Mouse (Mus musculus): ENCODE measurements around the gene Vps33b. TPM values are rescaled to one million over a fixed set of nuclear protein-coding genes. Genes with fewer than 3 reads are reported as not detected.
A peak's percentile ranks its signal among the peaks of the same experiment; 100 is the strongest.

The Vps33b gene
- polyA plus RNA-seq, 1 experiment = 10.7 TPM

- Histone ChIP-seq H3K27ac (ENCODE audit: insufficient read depth, low read length) (peak overlapping the region; percentile 36; the same call in 1 of the 2 replicates), H3K4me3 (ENCODE audit: insufficient read depth, low read length) (no peak overlapping the region), H3K4me1 (ENCODE audit: control insufficient read depth, insufficient read depth, low read length) (no peaks in the 10 kb centered on the region)
- TF ChIP-seq POLR2A (IDR thresholded peaks at IDR 0.05; ENCODE audit: low read depth, low read length) (no peak), CTCF (IDR thresholded peaks at IDR 0.05; ENCODE audit: borderline replicate concordance, insufficient read depth, low read length) (no peak)
These were observed 55.9 kb downstream of the Vps33b start for GRCm38 (mm10) chr7:80325292-80325868.

- no peak overlapping the region for H3K27ac ChIP-seq (ENCODE audit: insufficient read depth, low read length)
- TF ChIP-seq CTCF (IDR thresholded peaks at IDR 0.05; ENCODE audit: borderline replicate concordance, insufficient read depth, low read length) (no peak), POLR2A (IDR thresholded peaks at IDR 0.05; ENCODE audit: low read depth, low read length) (no peak)
These were observed 56.6 kb downstream of the Vps33b start for GRCm38 (mm10) chr7:80326076-80326475.

GRCm38 (mm10) chr7:80330278-80330677 lies 60.8 kb downstream of the Vps33b start:
- Histone ChIP-seq H3K4me3 (ENCODE audit: insufficient read depth, low read length) (no peak overlapping the region), H3K27ac (ENCODE audit: insufficient read depth, low read length) (no peak overlapping the region), H3K4me1 (ENCODE audit: control insufficient read depth, insufficient read depth, low read length) (no peaks in the 10 kb centered on the region)
- TF ChIP-seq CTCF (IDR thresholded peaks at IDR 0.05; ENCODE audit: borderline replicate concordance, insufficient read depth, low read length) = no peak

More at GRCm38 (mm10) chr7:80326076-80326475, 56.6 kb downstream of the Vps33b start:
- Histone ChIP-seq H3K4me1 (ENCODE audit: control insufficient read depth, insufficient read depth, low read length) (no peaks in the 10 kb centered on the region), H3K4me3 (ENCODE audit: insufficient read depth, low read length) (no peak overlapping the region)

- H3K4me3 ChIP-seq (ENCODE audit: insufficient read depth, low read length) = no peak overlapping the region
- TF ChIP-seq POLR2A (IDR thresholded peaks at IDR 0.05; ENCODE audit: low read depth, low read length) (no peak), CTCF (IDR thresholded peaks at IDR 0.05; ENCODE audit: borderline replicate concordance, insufficient read depth, low read length) (no peak)
- H3K4me1 ChIP-seq (ENCODE audit: control insufficient read depth, insufficient read depth, low read length) = no peaks in the 10 kb centered on the region
- no peak overlapping the region for H3K27ac ChIP-seq (ENCODE audit: insufficient read depth, low read length)
These were observed 62.0 kb downstream of the Vps33b start for GRCm38 (mm10) chr7:80331433-80331832.

GRCm38 (mm10) chr7:80334848-80335247 lies 65.4 kb downstream of the Vps33b start:
- no peak for TF ChIP-seq POLR2A (IDR thresholded peaks at IDR 0.05; ENCODE audit: low read depth, low read length)
- no peak for TF ChIP-seq CTCF (IDR thresholded peaks at IDR 0.05; ENCODE audit: borderline replicate concordance, insufficient read depth, low read length)
- no peak overlapping the region for H3K4me3 ChIP-seq (ENCODE audit: insufficient read depth, low read length)
- peaks cover 4% of the 10 kb centered on the region for H3K4me1 ChIP-seq (ENCODE audit: control insufficient read depth, insufficient read depth, low read length)

GRCm38 (mm10) chr7:80336932-80337331 lies 67.5 kb downstream of the Vps33b start:
- no peak overlapping the region for H3K4me3 ChIP-seq (ENCODE audit: insufficient read depth, low read length)
- no peak for TF ChIP-seq CTCF (IDR thresholded peaks at IDR 0.05; ENCODE audit: borderline replicate concordance, insufficient read depth, low read length)
- no peak for TF ChIP-seq POLR2A (IDR thresholded peaks at IDR 0.05; ENCODE audit: low read depth, low read length)
- peaks cover 6% of the 10 kb centered on the region for H3K4me1 ChIP-seq (ENCODE audit: control insufficient read depth, insufficient read depth, low read length)
- no peak overlapping the region for H3K27ac ChIP-seq (ENCODE audit: insufficient read depth, low read length)

More at GRCm38 (mm10) chr7:80334848-80335247, 65.4 kb downstream of the Vps33b start:
- H3K27ac ChIP-seq (ENCODE audit: insufficient read depth, low read length) = no peak overlapping the region

GRCm38 (mm10) chr7:80339371-80339770 lies 69.9 kb downstream of the Vps33b start:
- peaks cover 6% of the 10 kb centered on the region for H3K4me1 ChIP-seq (ENCODE audit: control insufficient read depth, insufficient read depth, low read length)
- TF ChIP-seq POLR2A (IDR thresholded peaks at IDR 0.05; ENCODE audit: low read depth, low read length) (no peak), CTCF (IDR thresholded peaks at IDR 0.05; ENCODE audit: borderline replicate concordance, insufficient read depth, low read length) (no peak)
- H3K4me3 ChIP-seq (ENCODE audit: insufficient read depth, low read length) = peak overlapping the region; percentile 82
- no peak overlapping the region for H3K27ac ChIP-seq (ENCODE audit: insufficient read depth, low read length)

GRCm38 (mm10) chr7:80339793-80340628 lies 70.6 kb downstream of the Vps33b start:
- peak overlapping the region; percentile 48; the same call in 1 of the 2 replicates for H3K27ac ChIP-seq (ENCODE audit: insufficient read depth, low read length)
- H3K4me1 ChIP-seq (ENCODE audit: control insufficient read depth, insufficient read depth, low read length) = peaks cover 6% of the 10 kb centered on the region
- peak overlapping the region; percentile 82 for H3K4me3 ChIP-seq (ENCODE audit: insufficient read depth, low read length)
- TF ChIP-seq CTCF (IDR thresholded peaks at IDR 0.05; ENCODE audit: borderline replicate concordance, insufficient read depth, low read length) = 0 out of 2 replicates have a peak, but pooled peaks have one; percentile 13
- peak; percentile 82 for TF ChIP-seq POLR2A (IDR thresholded peaks at IDR 0.05; ENCODE audit: low read depth, low read length)

- Histone ChIP-seq H3K4me3 (ENCODE audit: insufficient read depth, low read length) (peak within 1 kb of the TSS; percentile 82), H3K4me1 (ENCODE audit: control insufficient read depth, insufficient read depth, low read length) (peaks cover 6% of the 10 kb centered on the region), H3K27ac (ENCODE audit: insufficient read depth, low read length) (peak within 1 kb of the TSS; percentile 48; the same call in 1 of the 2 replicates)
- peak; percentile 56; the same call in 1 of the 2 replicates for TF ChIP-seq CTCF (IDR thresholded peaks at IDR 0.05; ENCODE audit: borderline replicate concordance, insufficient read depth, low read length)
- no peak for TF ChIP-seq POLR2A (IDR thresholded peaks at IDR 0.05; ENCODE audit: low read depth, low read length)
These were observed 71.3 kb downstream of the Vps33b start, which contains the start of gene Unc45a for GRCm38 (mm10) chr7:80340793-80341192. Unc45a (minus strand) TSS chr7:80341005.

Other genes starting within 250 kb of the Vps33b start
- gene Zfp710, start 244.8 kb upstream of the Vps33b start, polyA plus RNA-seq (2011; ENCODE audit: insufficient read length, low read depth, missing spikeins) = 7.7 and 8.7 TPM in 2 replicates
- 84.2 and 116 TPM in 2 replicates for gene Idh2, start 154.3 kb upstream of the Vps33b start, polyA plus RNA-seq (2011; ENCODE audit: insufficient read length, low read depth, missing spikeins)
- 6.4 and 8.0 TPM in 2 replicates for gene Sema4b, start 82.8 kb upstream of the Vps33b start, polyA plus RNA-seq (2011; ENCODE audit: insufficient read length, low read depth, missing spikeins)
- 33.3 and 35.1 TPM in 2 replicates for gene Cib1, start 36.8 kb upstream of the Vps33b start, polyA plus RNA-seq (2011; ENCODE audit: insufficient read length, low read depth, missing spikeins)
- gene Gdpgp1, start 36.8 kb upstream of the Vps33b start, polyA plus RNA-seq (2011; ENCODE audit: insufficient read length, low read depth, missing spikeins) = 1.8 and 2.2 TPM in 2 replicates
- gene Ttll13, start 23.3 kb upstream of the Vps33b start, polyA plus RNA-seq (2011; ENCODE audit: insufficient read length, low read depth, missing spikeins) = 0.63 TPM in 1 of 2 replicates, not detected in the other
- gene Ngrn, start 8.4 kb upstream of the Vps33b start, polyA plus RNA-seq (2011; ENCODE audit: insufficient read length, low read depth, missing spikeins) = 15.8 and 17.4 TPM in 2 replicates
- gene Prc1, start 24.8 kb downstream of the Vps33b start, polyA plus RNA-seq (2011; ENCODE audit: insufficient read length, low read depth, missing spikeins) = 94.6 and 124 TPM in 2 replicates
- gene Rccd1, start 54.8 kb downstream of the Vps33b start, polyA plus RNA-seq (2011; ENCODE audit: insufficient read length, low read depth, missing spikeins) = 11.8 and 19.0 TPM in 2 replicates
- 34.4 and 46.6 TPM in 2 replicates for gene Unc45a, start 71.4 kb downstream of the Vps33b start, polyA plus RNA-seq (2011; ENCODE audit: insufficient read length, low read depth, missing spikeins)
- gene Hddc3, start 73.5 kb downstream of the Vps33b start, polyA plus RNA-seq (2011; ENCODE audit: insufficient read length, low read depth, missing spikeins) = 12.2 and 15.4 TPM in 2 replicates
- gene Man2a2, start 101.7 kb downstream of the Vps33b start, polyA plus RNA-seq (2011; ENCODE audit: insufficient read length, low read depth, missing spikeins) = 47.6 and 55.1 TPM in 2 replicates
- gene Fes, start 118.3 kb downstream of the Vps33b start, polyA plus RNA-seq (2011; ENCODE audit: insufficient read length, low read depth, missing spikeins) = 7.5 and 7.9 TPM in 2 replicates
- gene Furin, start 135.8 kb downstream of the Vps33b start, polyA plus RNA-seq (2011; ENCODE audit: insufficient read length, low read depth, missing spikeins) = 71.5 and 83.7 TPM in 2 replicates

All from embryonic fibroblast, embryonic 13.5 days (primary cell).